Mouse (Mus musculus): ENCODE data around the gene Adamts17.

DNA sequence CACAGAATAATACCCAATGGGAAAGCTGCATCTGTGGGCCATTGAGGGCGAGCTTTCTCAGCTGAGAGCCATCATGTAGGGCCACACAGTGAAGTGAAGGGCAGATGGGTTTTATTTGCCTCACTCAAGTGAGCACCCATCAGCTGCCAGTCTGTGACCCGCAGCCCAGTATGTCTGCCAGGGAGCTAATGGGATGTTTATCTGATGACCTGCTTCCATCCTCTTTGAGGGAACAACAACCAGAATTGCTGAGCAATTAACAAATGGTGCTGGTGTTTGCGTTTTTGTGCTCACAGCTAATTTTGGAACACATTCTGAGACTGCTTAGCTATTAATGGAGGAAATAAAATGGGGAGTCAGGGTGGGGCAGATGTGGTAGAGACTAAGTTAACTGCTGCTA lies 12.6 kb downstream of the Adamts17 start:
- no peak for TF ChIP-seq CTCF (conservative IDR thresholded peaks at IDR 0.05; ENCODE audit: low read length)
- TF ChIP-seq POU5F1 (IDR thresholded peaks at IDR 0.05; ENCODE audit: borderline replicate concordance, low read length): no peak

All from E14TG2a.4 (cell line).